7 mouse cellular contexts compared by ENCODE assay signal in the genomic region with DNA sequence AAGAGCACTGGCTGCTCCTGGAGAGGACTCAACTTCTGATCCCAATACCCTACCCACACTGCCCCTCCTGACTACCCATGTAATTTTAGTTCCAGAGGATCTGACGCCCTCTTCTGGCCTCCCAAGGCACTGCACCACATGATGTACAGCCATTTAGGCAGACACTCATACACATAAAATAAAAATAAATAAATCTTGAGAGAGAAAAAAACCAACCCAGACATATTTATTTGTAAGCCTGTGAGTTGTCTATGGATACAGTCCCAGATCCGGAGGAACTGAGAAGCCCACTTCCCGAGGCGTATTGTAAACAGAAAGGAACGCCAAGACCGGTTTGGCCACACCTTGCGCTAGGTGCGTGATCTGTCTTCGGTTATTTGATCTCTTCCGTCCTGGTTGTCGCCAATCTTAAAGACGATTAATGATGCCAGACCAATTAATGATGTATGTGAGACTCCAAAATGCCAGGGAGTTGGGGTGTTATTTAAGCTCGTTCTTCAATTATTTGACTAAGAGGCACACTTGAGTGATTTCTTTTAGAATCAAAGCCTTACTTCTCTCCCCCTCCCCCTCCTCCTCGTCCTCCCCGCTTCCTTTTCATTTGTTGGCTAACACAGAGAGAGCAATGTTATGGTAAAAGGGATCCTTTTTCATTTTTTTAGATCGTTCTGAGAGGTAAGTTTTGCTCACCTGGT.
DNase-seq lines count a peak whose midpoint lies in the region; ATAC-seq and TF ChIP-seq lines count a peak whose summit lies in the region.

No protein-coding gene starts in this region.

- peak overlapping the region; percentile 14; the same call in 1 of the 2 replicates for H3K9ac ChIP-seq in forebrain, embryonic 15.5 days (replicated peaks)
- peak overlapping the region; percentile 37; the same call in 1 of the 2 replicates for H3K9ac ChIP-seq in limb, embryonic 11.5 days (ENCODE audit: low read length)
- H3K9ac ChIP-seq in midbrain, embryonic 13.5 days (replicated peaks): no peak overlapping the region

- peaks cover 3% of the 10 kb centered on the region for H3K9me3 ChIP-seq in E14TG2a.4 (ENCODE audit: low read length)
- no peaks in the 10 kb centered on the region for H3K9me3 ChIP-seq in forebrain, embryonic 15.5 days
- H3K9me3 ChIP-seq in limb, embryonic 11.5 days (ENCODE audit: control insufficient read depth, low read length): no peaks in the 10 kb centered on the region
- no peaks in the 10 kb centered on the region for H3K9me3 ChIP-seq in midbrain, embryonic 13.5 days

- DNase-seq in CD4-positive helper T cell, adult 2 months (ENCODE audit: low read depth, low spot score): peak; percentile 47
- peak; percentile 66 for DNase-seq in limb, embryonic 11.5 days (ENCODE audit: low spot score)
- DNase-seq in thymus, postnatal 25 days: peak; percentile 37
- DNase-seq in gastrocnemius, adult 8-10 months (ENCODE audit: low spot score in 2 of 2): no peak

- peak overlapping the region; percentile 59 for H3K4me3 ChIP-seq in E14TG2a.4 (replicated peaks; ENCODE audit: low read length)
- H3K4me3 ChIP-seq in forebrain, embryonic 15.5 days: peak overlapping the region; percentile 30
- no peak overlapping the region for H3K4me3 ChIP-seq in limb, embryonic 11.5 days (ENCODE audit: low read depth, low read length)
- peak overlapping the region; percentile 21 for H3K4me3 ChIP-seq in midbrain, embryonic 13.5 days (replicated peaks)

- H3K4me1 ChIP-seq in E14TG2a.4 (replicated peaks; ENCODE audit: low read depth, low read length): peaks cover 43% of the 10 kb centered on the region
- H3K4me1 ChIP-seq in forebrain, embryonic 15.5 days: peaks cover 7% of the 10 kb centered on the region; the same call in 1 of the 2 replicates
- H3K4me1 ChIP-seq in limb, embryonic 11.5 days (ENCODE audit: control insufficient read depth, insufficient read depth, low read length): peaks cover 11% of the 10 kb centered on the region
- H3K4me1 ChIP-seq in midbrain, embryonic 13.5 days (replicated peaks): peaks cover 20% of the 10 kb centered on the region

- H3K36me3 ChIP-seq in E14TG2a.4 (ENCODE audit: insufficient read depth, low read length): no peaks in the 10 kb centered on the region
- H3K36me3 ChIP-seq in forebrain, embryonic 15.5 days: no peaks in the 10 kb centered on the region
- no peaks in the 10 kb centered on the region for H3K36me3 ChIP-seq in limb, embryonic 11.5 days (ENCODE audit: control insufficient read depth, insufficient read depth, low read length)
- H3K36me3 ChIP-seq in midbrain, embryonic 13.5 days: no peaks in the 10 kb centered on the region

- peak; percentile 89 for TF ChIP-seq CTCF in E14TG2a.4 (conservative IDR thresholded peaks at IDR 0.05; ENCODE audit: low read length)

- H3K4me2 ChIP-seq in forebrain, embryonic 15.5 days (replicated peaks): peak overlapping the region; percentile 51
- H3K4me2 ChIP-seq in limb, embryonic 11.5 days (ENCODE audit: low read depth, severe bottlenecking): peak overlapping the region; percentile 41
- H3K4me2 ChIP-seq in midbrain, embryonic 13.5 days (replicated peaks): peak overlapping the region; percentile 46

- no peak overlapping the region for H3K27ac ChIP-seq in forebrain, embryonic 15.5 days (replicated peaks)
- no peak overlapping the region for H3K27ac ChIP-seq in limb, embryonic 11.5 days (replicated peaks; ENCODE audit: low read depth, low read length)
- H3K27ac ChIP-seq in midbrain, embryonic 13.5 days: no peak overlapping the region

- no peaks in the 10 kb centered on the region for H3K27me3 ChIP-seq in E14TG2a.4 (ENCODE audit: insufficient read depth, low read length)
- H3K27me3 ChIP-seq in forebrain, embryonic 15.5 days: no peaks in the 10 kb centered on the region
- no peaks in the 10 kb centered on the region for H3K27me3 ChIP-seq in limb, embryonic 11.5 days (ENCODE audit: control insufficient read depth, insufficient read depth, low read length)
- H3K27me3 ChIP-seq in midbrain, embryonic 13.5 days: no peaks in the 10 kb centered on the region

- ATAC-seq in forebrain, embryonic 15.5 days (replicated peaks): no peak
- no peak for ATAC-seq in limb, embryonic 11.5 days (ENCODE audit: insufficient number of reproducible peaks, low FRiP score, low TSS enrichment, low read depth)
- ATAC-seq in midbrain, embryonic 13.5 days: no peak

- 5% methylated on average over 16 of the region's 16 CpGs for WGBS in forebrain, embryonic 15.5 days
- WGBS in limb, embryonic 11.5 days: 21% methylated on average over 16 of the region's 16 CpGs
- 9% methylated on average over 16 of the region's 16 CpGs for WGBS in midbrain, embryonic 13.5 days

Comparison
In these comparisons a context has a peak if more than half of its experiments do, and no peak if none do; other contexts are left out.
1. DNase-seq: peak in CD4-positive helper T cell, adult 2 months (single experiment), limb, embryonic 11.5 days (single experiment) and thymus, postnatal 25 days (single experiment); none in gastrocnemius, adult 8-10 months (0 of 2).
2. Peak in every context shown above with its lines, with median percentiles within 50 percentile points of each other: H3K4me2 ChIP-seq.